Mouse (Mus musculus) limb, embryonic 14.5 days (tissue): ENCODE measurements around the gene Cryba4. TPM values are rescaled to one million over a fixed set of nuclear protein-coding genes. Genes with fewer than 3 reads are reported as not detected.

ENCODE experiments used
- ATAC-seq: fragments of 200-750 bp; cut with Nextera tagmentation; 2 replicates; pipeline ENCODE4 v1.8.0; 2017; ENCODE audit warnings: low read depth, moderate number of reproducible peaks, moderate TSS enrichment; ENCODE audit not compliant: low FRiP score
- DNase-seq: peaks from one replicate; pipeline ENCODE4 v3.0.0-alpha.2; 2015; ENCODE audit warnings: low spot score
- H3K27ac ChIP-seq: fragments of 300-500 bp; sonication (generic); replicated peaks from 2 replicates; pipeline ENCODE4 v1.5.1; 2014; ENCODE audit warnings: low read depth, mild to moderate bottlenecking, low read length, moderate library complexity, mixed read lengths
- H3K27me3 ChIP-seq: fragments of 300-500 bp; sonication (generic); 2 replicates; pipeline ENCODE4 v1.6.1; 2014; ENCODE audit warnings: low read length, mixed read lengths; ENCODE audit not compliant: control insufficient read depth, insufficient read depth
- H3K36me3 ChIP-seq: fragments of 300-500 bp; sonication (generic); 2 replicates; pipeline ENCODE4 v1.6.1; 2014; ENCODE audit warnings: mild to moderate bottlenecking, low read length, moderate library complexity, mixed read lengths; ENCODE audit not compliant: control insufficient read depth, insufficient read depth
- H3K4me1 ChIP-seq: fragments of 300-500 bp; sonication (generic); 2 replicates; pipeline ENCODE4 v1.6.1; 2014; ENCODE audit warnings: antibody characterized with exemption, low read length, mixed read lengths; ENCODE audit not compliant: control insufficient read depth, insufficient read depth
- H3K4me2 ChIP-seq: fragments of 300-500 bp; sonication (generic); replicated peaks from 2 replicates; pipeline ENCODE4 v1.6.1; 2014; ENCODE audit warnings: low read depth, mild to moderate bottlenecking, low read length, moderate library complexity; ENCODE audit not compliant: severe bottlenecking
- H3K4me3 ChIP-seq: fragments of 300-500 bp; sonication (generic); replicated peaks from 2 replicates; pipeline ENCODE4 v1.5.1; 2014; ENCODE audit warnings: low read length
- H3K9ac ChIP-seq: fragments of 300-500 bp; sonication (generic); 2 replicates; pipeline ENCODE4 v1.6.1; 2014; ENCODE audit warnings: mild to moderate bottlenecking, low read depth, low read length, moderate library complexity; ENCODE audit not compliant: severe bottlenecking
- H3K9me3 ChIP-seq: fragments of 300-500 bp; sonication (generic); 2 replicates; pipeline ENCODE4 v1.6.1; 2016; ENCODE audit warnings: low read length; ENCODE audit not compliant: control insufficient read depth
- POLR2A ChIP-seq: fragments of 200-500 bp; IDR thresholded peaks from 2 replicates; pipeline ENCODE4 v1.8.0; 2012; ENCODE audit warnings: inconsistent platforms, mild to moderate bottlenecking, moderate library complexity, borderline replicate concordance; ENCODE audit not compliant: insufficient read depth, insufficient read length; ENCODE audit errors: extremely low read depth
- WGBS: fragments of 180-500 bp; shearing (Covaris S2); extraction: QIAGEN DNeasy Blood & Tissue Kit; methylation state at CpG from one replicate; pipeline ENCODE4 v1.1.7; 2014; 5-methylcytosine and 5-hydroxymethylcytosine counted together
- polyA plus RNA-seq, 2 experiments: library from polyadenylated mRNA; depleted of rRNA in 1 of 2; stranded (reverse) in 1 of 2; unstranded in 1 of 2; fragments of >200 nt; fragmentation: Nextera tagmentation in 1 of 2; extraction: Ambion mirVana in 1 of 2; gene quantifications; 2 replicates each; pipeline versions ENCODE4 v1.2.1 to v1.2.3; 2012 to 2014

The Cryba4 gene
- polyA plus RNA-seq, 2 experiments, result 1.2 to 1.8 TPM

GRCm38 (mm10) chr5:112225591-112225990, 26.7 kb downstream of the Cryba4 start:
- TF ChIP-seq POLR2A, result no peak
- Histone ChIP-seq H3K4me1 (peaks cover 15% of the 10 kb centered on the region), H3K4me3 (no peak overlapping the region), H3K4me2 (no peak overlapping the region), H3K27ac (no peak overlapping the region), H3K27me3 (peaks cover 23% of the 10 kb centered on the region), H3K9me3 (no peaks in the 10 kb centered on the region), H3K36me3 (peaks cover 3% of the 10 kb centered on the region; the same call in 1 of the 2 replicates), H3K9ac (no peak overlapping the region)
- WGBS, result 80% methylated on average over 6 of the region's 6 CpGs
- no peak for DNase-seq
- no peak for ATAC-seq

GRCm38 (mm10) chr5:112220203-112220602, 32.1 kb downstream of the Cryba4 start:
- DNase-seq (no peak), ATAC-seq (no peak)
- peaks cover 8% of the 10 kb centered on the region for H3K36me3 ChIP-seq
- H3K9ac ChIP-seq, result no peak overlapping the region
- no peak overlapping the region for H3K4me2 ChIP-seq
- peaks cover 7% of the 10 kb centered on the region; the same call in 1 of the 2 replicates for H3K4me1 ChIP-seq
- H3K4me3 ChIP-seq, result no peak overlapping the region
- H3K27me3 ChIP-seq, result no peaks in the 10 kb centered on the region
- H3K27ac ChIP-seq, result no peak overlapping the region
- no peaks in the 10 kb centered on the region for H3K9me3 ChIP-seq
- WGBS, result 83% methylated on average over 8 of the region's 8 CpGs
- TF ChIP-seq POLR2A, result no peak

GRCm38 (mm10) chr5:112219398-112219797, 32.9 kb downstream of the Cryba4 start:
- DNase-seq (no peak), ATAC-seq (no peak)
- Histone ChIP-seq H3K27ac (no peak overlapping the region), H3K4me1 (peaks cover 9% of the 10 kb centered on the region; the same call in 1 of the 2 replicates), H3K4me3 (no peak overlapping the region), H3K9ac (no peak overlapping the region), H3K9me3 (no peaks in the 10 kb centered on the region), H3K36me3 (peaks cover 8% of the 10 kb centered on the region), H3K27me3 (no peaks in the 10 kb centered on the region), H3K4me2 (no peak overlapping the region)
- WGBS, result 39% methylated on average over 1 of the region's 1 CpGs
- no peak for TF ChIP-seq POLR2A

GRCm38 (mm10) chr5:112218679-112219078, 33.6 kb downstream of the Cryba4 start:
- no peak for ATAC-seq
- DNase-seq, result no peak
- H3K4me3 ChIP-seq, result no peak overlapping the region
- WGBS, result 78% methylated on average over 4 of the region's 4 CpGs
- no peaks in the 10 kb centered on the region for H3K9me3 ChIP-seq
- no peak overlapping the region for H3K4me2 ChIP-seq
- peaks cover 9% of the 10 kb centered on the region; the same call in 1 of the 2 replicates for H3K4me1 ChIP-seq
- peaks cover 8% of the 10 kb centered on the region for H3K36me3 ChIP-seq
- TF ChIP-seq POLR2A, result no peak
- no peak overlapping the region for H3K9ac ChIP-seq
- no peaks in the 10 kb centered on the region for H3K27me3 ChIP-seq
- H3K27ac ChIP-seq, result no peak overlapping the region

- DNase-seq (no peak), ATAC-seq (no peak)
- WGBS, result 58% methylated on average over 20 of the region's 22 CpGs
Observed at GRCm38 (mm10) chr5:112217031-112217430, 35.3 kb downstream of the Cryba4 start.

GRCm38 (mm10) chr5:112216335-112216734, 36.0 kb downstream of the Cryba4 start:
- H3K36me3 ChIP-seq, result peaks cover 5% of the 10 kb centered on the region; the same call in 1 of the 2 replicates
- DNase-seq, result no peak
- no peak for TF ChIP-seq POLR2A
- H3K4me3 ChIP-seq, result no peak overlapping the region
- H3K27ac ChIP-seq, result no peak overlapping the region
- WGBS, result 74% methylated on average over 7 of the region's 7 CpGs
- no peak overlapping the region for H3K9ac ChIP-seq
- no peaks in the 10 kb centered on the region for H3K9me3 ChIP-seq
- no peak overlapping the region for H3K4me2 ChIP-seq
- no peaks in the 10 kb centered on the region for H3K27me3 ChIP-seq
- ATAC-seq, result no peak
- H3K4me1 ChIP-seq, result peaks cover 9% of the 10 kb centered on the region; the same call in 1 of the 2 replicates

More at GRCm38 (mm10) chr5:112217031-112217430, 35.3 kb downstream of the Cryba4 start:
- Histone ChIP-seq H3K36me3 (peaks cover 5% of the 10 kb centered on the region; the same call in 1 of the 2 replicates), H3K27ac (no peak overlapping the region), H3K4me3 (no peak overlapping the region), H3K9ac (no peak overlapping the region), H3K27me3 (no peaks in the 10 kb centered on the region), H3K9me3 (no peaks in the 10 kb centered on the region), H3K4me1 (peaks cover 9% of the 10 kb centered on the region; the same call in 1 of the 2 replicates), H3K4me2 (no peak overlapping the region)
- no peak for TF ChIP-seq POLR2A
